Comparison of ENCODE assay signal across 16 mouse cellular contexts in the genomic region with DNA sequence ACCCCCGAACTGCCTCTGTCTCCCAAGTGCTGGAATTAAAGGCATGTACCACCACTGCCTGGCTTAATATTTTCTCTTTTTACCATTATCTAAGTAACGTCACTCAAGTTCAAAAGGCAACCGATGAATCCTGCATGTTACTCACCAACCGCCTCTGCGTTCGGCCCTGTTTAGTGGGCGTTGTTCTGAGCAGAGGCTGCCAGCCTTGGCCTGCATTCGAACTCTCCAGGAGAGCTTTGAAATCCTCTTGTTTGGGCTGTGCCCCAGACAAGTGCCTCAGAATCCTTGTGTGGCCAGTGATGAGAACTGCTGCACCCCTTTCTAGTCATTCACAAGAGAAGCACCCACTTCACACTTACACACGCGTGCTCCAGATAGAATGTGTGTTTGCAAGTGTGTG. TPM values are rescaled to one million over a fixed set of nuclear protein-coding genes. Genes with fewer than 3 reads are reported as not detected.
DNase-seq lines count a peak whose midpoint lies in the region; ATAC-seq and TF ChIP-seq lines count a peak whose summit lies in the region.
"Had no signal": no experiment of that assay in that cellular context is flagged by ENCODE, and none has a peak within 500 bp of the region (broad histone marks: within the 10 kb centered on the region; RNA-seq: fewer than 3 reads in every experiment).

No protein-coding gene starts in this region.

- WGBS in liver, adult 2 months = 46% methylated on average over 10 of the region's 10 CpGs

- no peak for DNase-seq in liver, adult 2 months (ENCODE audit: extremely low read depth, low read depth, low spot score)
- no peak for DNase-seq in liver
- peak; percentile 41 for DNase-seq in ES-CJ7 (ENCODE audit: low read depth, low spot score)
- no peak for DNase-seq in cerebellum, postnatal 14 days
- no peak for DNase-seq in gastrocnemius, postnatal 10 days

- ATAC-seq in CD4-positive, CD25-positive, alpha-beta regulatory T cell, adult 4 months = peak; percentile 47
- ATAC-seq in inflammation-experienced regulatory T-cells, adult 6 months = peak; percentile 42

- TF ChIP-seq POLR2A in liver, adult 2 months (IDR thresholded peaks at IDR 0.05; ENCODE audit: extremely low read depth, insufficient read depth, low read length) = no peak

- peak overlapping the region; percentile 15 for H3K9ac ChIP-seq in liver, adult 2 months (ENCODE audit: low read depth, low read length)
- H3K9ac ChIP-seq: hindbrain, embryonic 12.5 days; lung, embryonic 14.5 days; midbrain, embryonic 13.5 days; neural tube, embryonic 15.5 days had no signal

- no peaks in the 10 kb centered on the region for H3K79me2 ChIP-seq in liver, adult 2 months (ENCODE audit: control insufficient read depth, insufficient read depth, low read length)

- H3K36me3 ChIP-seq in liver, adult 2 months (ENCODE audit: control insufficient read depth, insufficient read depth, low read length) = no peaks in the 10 kb centered on the region
- H3K36me3 ChIP-seq: G1E; hindbrain, embryonic 12.5 days; midbrain, embryonic 13.5 days; neural tube, embryonic 15.5 days had no signal

- H3K27ac ChIP-seq in liver, adult 2 months (replicated peaks; ENCODE audit: insufficient read depth, low read depth, low read length) = peak overlapping the region; percentile 70
- H3K27ac ChIP-seq: hindbrain, embryonic 12.5 days; midbrain, embryonic 13.5 days; neural tube, embryonic 15.5 days had no signal

- H3K27me3 ChIP-seq in liver, adult 2 months (ENCODE audit: control insufficient read depth, insufficient read depth, low read length) = no peaks in the 10 kb centered on the region
- H3K27me3 ChIP-seq: hindbrain, embryonic 12.5 days; neural tube, embryonic 15.5 days had no signal

- TF ChIP-seq CTCF in liver, adult 2 months (IDR thresholded peaks at IDR 0.05; ENCODE audit: low read depth, low read length) = no peak

- peak overlapping the region; percentile 32 for H3K4me3 ChIP-seq in liver, adult 2 months (ENCODE audit: insufficient read depth, low read depth, low read length)
- H3K4me3 ChIP-seq: hindbrain, embryonic 12.5 days; midbrain, embryonic 13.5 days; neural tube, embryonic 15.5 days had no signal

- H3K4me1 ChIP-seq in liver, adult 2 months (ENCODE audit: control insufficient read depth, insufficient read depth, low read length) = peaks cover 2% of the 10 kb centered on the region
- H3K4me1 ChIP-seq: neural tube, embryonic 15.5 days had no signal

RNA-seq across cellular contexts. Expression of gene Ankrd33, which starts 9.5 kb away (rescaled TPM):
- not detected in 2 replicates for total RNA-seq in liver, adult 2 months (2014; rRNA removed)
- not detected in 2 replicates for polyA plus RNA-seq in liver, adult 2 months (2012; rRNA removed)
- polyA plus RNA-seq in CD4-positive, CD25-positive, alpha-beta regulatory T cell, adult 4 months (2017; shearing (Covaris generic)) = not detected
- polyA plus RNA-seq in inflammation-experienced regulatory T-cells, adult 6 months (2017; shearing (Covaris generic)) = not detected
- total RNA-seq in gastrocnemius, postnatal 10 days (2021) = not detected
- total RNA-seq: common myeloid progenitor, adult 5-6 weeks; G1E had no signal
- polyA plus RNA-seq: G1E; heart, embryonic 11.5 days; hindbrain, embryonic 12.5 days; kidney, embryonic 16.5 days; lung, embryonic 14.5 days; midbrain, embryonic 13.5 days; neural tube, embryonic 15.5 days had no signal

RNA-seq across cellular contexts. Expression of gene Acvrl1, which starts 22.3 kb away (rescaled TPM):
- 3.0 and 4.4 TPM in 2 replicates for total RNA-seq in liver, adult 2 months (2014; rRNA removed)
- polyA plus RNA-seq in liver, adult 2 months (2012; rRNA removed) = 2.3 and 4.0 TPM in 2 replicates
- 1 to 10 TPM; 3.8 to 5.2 TPM for polyA plus RNA-seq in CD4-positive, CD25-positive, alpha-beta regulatory T cell, adult 4 months (2017; shearing (Covaris generic))
- polyA plus RNA-seq in inflammation-experienced regulatory T-cells, adult 6 months (2017; shearing (Covaris generic)) = 1 to 10 TPM in 1 of 3 experiments, under 1 TPM in 1, not detected in 1; 0.86 to 1.9 TPM
- 10 to 100 TPM; 15.1 to 18.2 TPM for total RNA-seq in gastrocnemius, postnatal 10 days (2021)

RNA-seq across cellular contexts. Expression of gene Fignl2, which starts 27.6 kb away (rescaled TPM):
- 1.8 and 2.3 TPM in 2 replicates for total RNA-seq in liver, adult 2 months (2014; rRNA removed)
- 6.4 and 6.9 TPM in 2 replicates for polyA plus RNA-seq in liver, adult 2 months (2012; rRNA removed)
- polyA plus RNA-seq in CD4-positive, CD25-positive, alpha-beta regulatory T cell, adult 4 months (2017; shearing (Covaris generic)) = not detected
- not detected for polyA plus RNA-seq in inflammation-experienced regulatory T-cells, adult 6 months (2017; shearing (Covaris generic))
- total RNA-seq in gastrocnemius, postnatal 10 days (2021) = 1 to 10 TPM; 1.9 to 3.4 TPM
- total RNA-seq: common myeloid progenitor, adult 5-6 weeks had no signal
- polyA plus RNA-seq: G1E had no signal

RNA-seq across cellular contexts. Expression of gene Gm47841, which starts 58.8 kb away (rescaled TPM):
- not detected in 2 replicates for total RNA-seq in liver, adult 2 months (2014; rRNA removed)
- polyA plus RNA-seq in liver, adult 2 months (2012; rRNA removed) = not detected in 2 replicates
- not detected for polyA plus RNA-seq in CD4-positive, CD25-positive, alpha-beta regulatory T cell, adult 4 months (2017; shearing (Covaris generic))
- polyA plus RNA-seq in inflammation-experienced regulatory T-cells, adult 6 months (2017; shearing (Covaris generic)) = not detected
- total RNA-seq in gastrocnemius, postnatal 10 days (2021) = not detected
- total RNA-seq: common myeloid progenitor, adult 5-6 weeks; G1E; left cerebral cortex, adult 8-10 months had no signal
- polyA plus RNA-seq: G1E; heart, embryonic 11.5 days; hindbrain, embryonic 12.5 days; kidney, embryonic 16.5 days; lung, embryonic 14.5 days; midbrain, embryonic 13.5 days had no signal
